Mouse (Mus musculus) liver, embryonic 14.5 days (tissue): Measurements from ENCODE around the gene Prkag1. TPM values are rescaled to one million over a fixed set of nuclear protein-coding genes. Genes with fewer than 3 reads are reported as not detected.

Experiments
- ATAC-seq: fragments of 200-750 bp; cut with Nextera tagmentation; 2 replicates; pipeline ENCODE4 v1.8.0; 2017; ENCODE audit warnings: moderate number of reproducible peaks, mild to moderate bottlenecking, moderate library complexity; ENCODE audit not compliant: insufficient read depth
- DNase-seq, 3 experiments: peaks; one replicate each; pipeline ENCODE4 v3.0.0-alpha.2; 2012 to 2013; ENCODE audit warnings: low read depth in 3 of 3, low spot score in 3 of 3
- H3K27ac ChIP-seq: fragments of 300-500 bp; sonication (generic); 2 replicates; pipeline ENCODE4 v1.5.1; 2014; ENCODE audit warnings: moderate library complexity, mild to moderate bottlenecking, control low read depth, inconsistent platforms
- H3K27me3 ChIP-seq: fragments of 300-500 bp; sonication (generic); 2 replicates; pipeline ENCODE4 v1.6.1; 2014; ENCODE audit warnings: mild to moderate bottlenecking, low read length, moderate library complexity; ENCODE audit not compliant: control insufficient read depth, insufficient read depth
- H3K36me3 ChIP-seq: fragments of 300-500 bp; sonication (generic); replicated peaks from 2 replicates; pipeline ENCODE4 v1.6.1; 2014; ENCODE audit warnings: low read depth; ENCODE audit not compliant: control insufficient read depth, insufficient read depth
- H3K4me1 ChIP-seq, 2 experiments: fragments of 200-500 bp in 1 of 2; fragments of 300-500 bp in 1 of 2; sonication (generic) in 1 of 2; replicated peaks; 2 replicates each; pipeline ENCODE4 v1.6.1; 2012 to 2014; ENCODE audit warnings: antibody characterized with exemption in 1 of 2, inconsistent platforms in 1 of 2, low read length in 1 of 2; ENCODE audit not compliant: control insufficient read depth in 2 of 2, insufficient read depth in 2 of 2
- H3K4me2 ChIP-seq: fragments of 300-500 bp; sonication (generic); 2 replicates; pipeline ENCODE4 v1.6.1; 2014; ENCODE audit warnings: low read depth, mild to moderate bottlenecking, control low read depth, moderate library complexity
- H3K4me3 ChIP-seq, 2 experiments: fragments of 200-500 bp in 1 of 2; fragments of 300-500 bp in 1 of 2; sonication (generic) in 1 of 2; 2 replicates each; pipeline ENCODE4 v1.5.1; 2012 to 2014; ENCODE audit warnings: low read depth in 2 of 2, low read length in 2 of 2, mild to moderate bottlenecking in 2 of 2, control low read depth in 1 of 2, inconsistent platforms in 1 of 2, moderate library complexity in 1 of 2; ENCODE audit not compliant: insufficient read depth in 1 of 2
- H3K9ac ChIP-seq: fragments of 300-500 bp; sonication (generic); replicated peaks from 2 replicates; pipeline ENCODE4 v1.6.1; 2014; ENCODE audit warnings: mild to moderate bottlenecking, control low read depth, moderate library complexity
- H3K9me3 ChIP-seq: fragments of 300-500 bp; sonication (generic); 2 replicates; pipeline ENCODE4 v1.6.1; 2016; ENCODE audit warnings: low read length, mixed read lengths; ENCODE audit not compliant: control insufficient read depth
- CTCF ChIP-seq: IDR thresholded peaks from 2 replicates; pipeline ENCODE4 v1.5.1; 2016; ENCODE audit warnings: antibody characterized with exemption, low read depth, control low read depth
- EP300 ChIP-seq: IDR thresholded peaks from 2 replicates; pipeline ENCODE4 v1.6.1; 2016; ENCODE audit warnings: antibody characterized with exemption, low read depth
- WGBS: fragments of 180-500 bp; shearing (Covaris S2); extraction: QIAGEN DNeasy Blood & Tissue Kit; methylation state at CpG from one replicate; pipeline ENCODE4 v1.1.7; 2014; ENCODE audit not compliant: insufficient replicate concordance; 5-methylcytosine and 5-hydroxymethylcytosine counted together
- polyA plus RNA-seq, 2 experiments: library from polyadenylated mRNA; depleted of rRNA in 1 of 2; stranded (reverse) in 1 of 2; unstranded in 1 of 2; fragments of >200 nt; fragmentation: Nextera tagmentation in 1 of 2; extraction: Ambion mirVana in 1 of 2; gene quantifications; 2 replicates each; pipeline versions ENCODE4 v1.2.1 to v1.2.3; 2012 to 2014

Gene Prkag1
- polyA plus RNA-seq, 2 experiments = 77.4 to 78.3 TPM

DNA sequence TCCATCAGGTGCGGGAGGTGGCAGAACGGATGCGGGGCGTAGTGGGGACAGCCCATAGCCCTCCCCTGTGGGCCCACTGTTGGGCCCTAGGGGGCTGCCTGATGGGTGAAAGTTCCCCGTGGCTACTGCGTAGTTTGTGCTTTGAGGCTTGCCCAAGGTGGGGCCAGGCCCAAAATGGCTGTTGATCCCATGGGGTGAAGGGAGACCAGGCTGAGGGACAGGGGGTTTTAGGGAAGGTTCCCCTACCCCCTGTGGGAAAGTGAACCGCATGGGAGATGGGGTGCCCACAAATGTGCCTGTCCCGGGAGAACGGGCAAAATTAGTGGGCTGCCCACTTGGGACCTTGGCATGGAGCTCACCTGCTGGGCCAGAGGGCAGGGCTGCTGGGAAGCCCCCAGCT, 20.8 kb upstream of the Prkag1 start:
- H3K9me3 ChIP-seq = no peaks in the 10 kb centered on the region
- H3K27me3 ChIP-seq = no peaks in the 10 kb centered on the region
- no peak overlapping the region for H3K27ac ChIP-seq
- H3K9ac ChIP-seq = no peak overlapping the region
- no peaks in the 10 kb centered on the region for H3K4me1 ChIP-seq
- WGBS = 95% methylated on average over 9 of the region's 9 CpGs
- DNase-seq (no peak), ATAC-seq (no peak)
- TF ChIP-seq CTCF = no peak
- H3K4me3 ChIP-seq = no peak overlapping the region
- no peak overlapping the region for H3K4me2 ChIP-seq
- peaks cover 92% of the 10 kb centered on the region for H3K36me3 ChIP-seq

DNA sequence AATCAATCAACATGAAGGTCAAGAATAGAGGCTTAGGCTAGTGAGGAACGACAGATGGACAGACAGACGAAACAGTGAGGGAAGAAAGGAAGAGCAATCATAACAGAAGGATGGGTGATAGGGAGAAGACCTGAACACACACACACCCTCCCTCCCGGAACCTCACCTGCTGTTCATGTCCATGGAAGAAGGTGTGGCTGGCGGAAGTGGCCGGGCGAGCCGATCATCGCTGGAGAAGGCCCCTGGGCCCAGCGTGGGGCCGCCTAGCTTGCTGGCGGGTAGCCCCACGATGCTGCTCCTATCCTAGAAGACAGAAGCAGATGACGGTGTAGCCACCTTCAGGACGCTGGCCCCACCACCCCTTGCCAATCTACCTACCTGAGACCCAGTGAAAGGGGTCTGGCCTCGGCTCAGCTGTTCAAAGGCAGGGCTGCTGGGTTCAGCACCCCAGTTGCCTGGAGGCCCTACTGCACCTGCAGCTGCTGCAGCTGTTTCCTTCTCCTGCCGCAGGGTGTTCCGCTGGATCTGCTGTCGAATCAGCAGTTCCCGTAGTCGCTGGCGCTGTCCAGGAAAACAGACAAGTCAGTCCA, 20.0 kb upstream of the Prkag1 start:
- H3K4me3 ChIP-seq = no peak overlapping the region
- peaks cover 92% of the 10 kb centered on the region for H3K36me3 ChIP-seq
- DNase-seq (no peak), ATAC-seq (no peak)
- no peaks in the 10 kb centered on the region for H3K27me3 ChIP-seq
- H3K4me2 ChIP-seq = no peak overlapping the region
- no peak overlapping the region for H3K9ac ChIP-seq
- TF ChIP-seq EP300 = no peak
- no peak for TF ChIP-seq CTCF
- H3K9me3 ChIP-seq = no peaks in the 10 kb centered on the region
- no peak overlapping the region for H3K27ac ChIP-seq
- H3K4me1 ChIP-seq = no peaks in the 10 kb centered on the region
- WGBS = 90% methylated on average over 21 of the region's 21 CpGs

DNA sequence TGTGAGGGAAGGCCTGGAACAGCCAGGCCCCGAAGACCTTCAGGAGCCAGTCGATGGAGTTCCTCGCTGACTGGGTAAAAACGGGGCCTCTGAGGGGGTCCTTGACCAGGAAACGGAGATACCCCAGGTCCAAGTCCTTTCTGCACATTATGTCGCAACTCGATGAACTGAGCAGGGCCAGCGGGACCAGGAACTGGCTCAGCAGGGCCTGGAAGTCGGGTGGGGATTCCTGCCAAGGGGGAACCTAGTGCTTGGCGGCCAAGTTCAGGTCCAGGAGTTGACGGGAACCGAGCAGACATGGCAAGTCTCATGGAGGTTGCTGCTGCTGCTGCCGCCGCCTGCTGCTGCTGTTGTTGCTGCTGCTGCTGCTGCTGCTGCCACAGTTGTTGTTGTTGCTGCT, 19.3 kb upstream of the Prkag1 start:
- 82% methylated on average over 14 of the region's 14 CpGs for WGBS

DNA sequence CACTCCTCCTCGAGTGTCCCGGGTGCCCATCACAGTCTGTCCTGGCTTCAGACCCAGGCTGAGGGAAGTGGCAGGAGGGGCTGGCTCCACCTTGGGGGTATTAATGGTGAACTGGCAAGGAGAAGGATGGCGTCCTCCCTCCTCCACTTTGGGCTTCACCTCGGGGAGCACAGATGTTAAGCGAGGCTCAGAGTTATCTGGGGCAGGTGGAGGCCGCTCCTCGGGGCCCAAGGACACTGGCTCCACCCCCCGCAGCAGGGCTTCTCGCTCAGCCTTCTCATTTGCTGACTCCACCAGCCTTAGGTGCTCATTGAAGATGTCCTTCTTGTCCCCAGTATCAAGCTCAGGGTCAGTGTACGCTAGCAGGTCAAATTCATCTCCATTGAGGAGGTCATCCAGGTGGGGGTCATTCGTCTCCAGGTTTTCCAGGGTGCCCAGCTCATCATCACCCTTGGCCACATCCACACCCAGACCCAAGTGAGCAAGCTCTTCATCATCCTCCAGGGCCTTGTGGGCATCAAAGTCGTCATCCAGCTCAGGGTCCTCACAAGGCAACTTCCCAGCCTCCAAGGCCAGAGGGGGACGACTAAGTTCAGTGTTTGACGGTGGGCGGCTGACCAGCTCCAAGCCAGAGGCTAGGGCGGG, 18.8 kb upstream of the Prkag1 start:
- no peak overlapping the region for H3K4me2 ChIP-seq
- TF ChIP-seq EP300 (no peak), CTCF (no peak)
- WGBS = 81% methylated on average over 16 of the region's 16 CpGs
- no peak overlapping the region for H3K27ac ChIP-seq
- H3K4me3 ChIP-seq = no peak overlapping the region
- H3K9me3 ChIP-seq = no peaks in the 10 kb centered on the region
- H3K9ac ChIP-seq = no peak overlapping the region
- ATAC-seq = no peak
- DNase-seq = no peak
- H3K36me3 ChIP-seq = peaks cover 92% of the 10 kb centered on the region
- no peaks in the 10 kb centered on the region for H3K4me1 ChIP-seq
- H3K27me3 ChIP-seq = no peaks in the 10 kb centered on the region

More for the DNA sequence above, 19.3 kb upstream of the Prkag1 start:
- Histone ChIP-seq H3K27ac (no peak overlapping the region), H3K9me3 (no peaks in the 10 kb centered on the region), H3K4me3 (no peak overlapping the region), H3K9ac (no peak overlapping the region), H3K36me3 (peaks cover 92% of the 10 kb centered on the region), H3K4me2 (no peak overlapping the region), H3K4me1 (no peaks in the 10 kb centered on the region), H3K27me3 (no peaks in the 10 kb centered on the region)
- DNase-seq (no peak), ATAC-seq (no peak)
- no peak for TF ChIP-seq CTCF

DNA sequence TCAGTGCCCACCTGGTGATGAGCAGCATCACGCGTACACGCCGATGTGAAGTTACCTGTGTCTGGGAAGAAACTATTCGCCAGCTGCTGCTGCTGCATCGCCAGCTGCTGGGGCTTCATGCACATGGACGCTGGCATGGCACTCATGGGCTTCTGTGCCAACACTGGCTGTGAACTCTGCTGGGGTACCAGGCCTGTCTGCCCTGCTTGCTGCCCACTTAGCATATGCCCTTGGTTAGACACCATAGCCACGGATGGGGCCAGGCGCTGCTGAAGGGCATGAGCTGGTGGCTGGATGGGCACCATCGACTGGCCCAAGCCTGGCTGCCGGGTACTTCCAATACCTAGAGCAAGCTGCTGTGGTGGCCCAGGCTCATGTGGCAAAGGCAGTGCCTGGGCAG, 17.8 kb upstream of the Prkag1 start:
- Histone ChIP-seq H3K9me3 (no peaks in the 10 kb centered on the region), H3K36me3 (peaks cover 94% of the 10 kb centered on the region), H3K4me2 (no peak overlapping the region), H3K27ac (no peak overlapping the region), H3K4me3 (no peak overlapping the region), H3K9ac (no peak overlapping the region), H3K27me3 (no peaks in the 10 kb centered on the region), H3K4me1 (no peaks in the 10 kb centered on the region)
- no peak for ATAC-seq
- TF ChIP-seq CTCF (no peak), EP300 (no peak)
- no peak for DNase-seq
- 91% methylated on average over 11 of the region's 11 CpGs for WGBS
